Mouse (Mus musculus) lung, adult 2 months (tissue): ENCODE results near the gene Socs7. TPM values are rescaled to one million over a fixed set of nuclear protein-coding genes. Genes with fewer than 3 reads are reported as not detected.
"Not testable (repeated sequence)": the region's sequence is repeated elsewhere in the genome, so short reads cannot be mapped to it uniquely, and the experiment has no call there.

Experiments used
- DNase-seq: peaks from one replicate; pipeline ENCODE4 v3.0.0; 2022
- H3K4me1 ChIP-seq: fragments of 200-500 bp; 2 replicates; pipeline ENCODE4 v1.6.1; 2011; ENCODE audit warnings: low read length; ENCODE audit not compliant: control insufficient read depth, insufficient read depth
- H3K4me3 ChIP-seq: fragments of 200-500 bp; replicated peaks from 2 replicates; pipeline ENCODE3; 2011; ENCODE audit warnings: low read depth, mild to moderate bottlenecking, control low read depth, low read length; ENCODE audit errors: extremely low read depth
- CTCF ChIP-seq: fragments of 200-500 bp; IDR thresholded peaks from 2 replicates; pipeline ENCODE4 v1.5.1; 2011; ENCODE audit warnings: mild to moderate bottlenecking, low read length, control low read depth; ENCODE audit not compliant: insufficient read depth
- POLR2A ChIP-seq: fragments of 200-500 bp; IDR thresholded peaks from 2 replicates; pipeline ENCODE4 v1.6.1; 2011; ENCODE audit warnings: low read depth, mild to moderate bottlenecking, control low read depth, low read length, borderline replicate concordance; ENCODE audit errors: extremely low read depth
- WGBS: fragments of 180-500 bp; shearing (Covaris S2); methylation state at CpG from one replicate; pipeline ENCODE4 v1.1.7; 2018; 5-methylcytosine and 5-hydroxymethylcytosine counted together
- polyA plus RNA-seq: library from polyadenylated mRNA; depleted of rRNA; stranded (reverse); fragments of >200 nt; gene quantifications from 2 replicates; pipeline ENCODE4 v1.2.3, GENCODE M21; 2012; rRNA removed

Socs7 gene
- 9.8 and 11.3 TPM in 2 replicates for polyA plus RNA-seq

- Histone ChIP-seq H3K4me3 (peak within 1 kb of the TSS; percentile 85), H3K4me1 (peaks cover 10% of the 10 kb centered on the region)
- peak; percentile 95 for DNase-seq
- WGBS = under 1% methylated on average over 37 of the region's 81 CpGs
- TF ChIP-seq POLR2A = peak; percentile 62; the same call in 1 of the 2 replicates
- TF ChIP-seq CTCF = no peak
Measured at GRCm38 (mm10) chr11:97361948-97362648, at the start of gene Socs7. Gene Socs7 (plus strand): TSS chr11:97362551.

GRCm38 (mm10) chr11:97312871-97313270 is 49.5 kb upstream of the Socs7 start:
- WGBS = 71% methylated on average over 1 of the region's 1 CpGs
- not testable (repeated sequence) for DNase-seq, H3K4me3 ChIP-seq, H3K4me1 ChIP-seq

- no peak for DNase-seq
- Histone ChIP-seq H3K4me1 (no peaks in the 10 kb centered on the region; the same call in none of the 2 replicates), H3K4me3 (no peak overlapping the region)
- TF ChIP-seq CTCF (no peak), POLR2A (no peak)
- WGBS = 93% methylated on average over 3 of the region's 3 CpGs
Measured at GRCm38 (mm10) chr11:97314110-97314509, 48.2 kb upstream of the Socs7 start.

- WGBS = 37% methylated on average over 8 of the region's 8 CpGs
- no peak for DNase-seq
- no peak for TF ChIP-seq CTCF
- TF ChIP-seq POLR2A = no peak
- peak overlapping the region; percentile 19 for H3K4me3 ChIP-seq
- no peaks in the 10 kb centered on the region; the same call in none of the 2 replicates for H3K4me1 ChIP-seq
Measured at GRCm38 (mm10) chr11:97314751-97315503, 47.4 kb upstream of the Socs7 start.

GRCm38 (mm10) chr11:97315504-97316503 is 46.5 kb upstream of the Socs7 start, which contains the start of gene Mrpl45:
Gene Mrpl45 (plus strand): TSS chr11:97315716.
- H3K4me3 ChIP-seq = peak within 1 kb of the TSS; percentile 67
- H3K4me1 ChIP-seq = no peaks in the 10 kb centered on the region; the same call in none of the 2 replicates
- under 1% methylated on average over 50 of the region's 50 CpGs for WGBS
- DNase-seq = peak; percentile 99
- TF ChIP-seq CTCF (no peak), POLR2A (peak; percentile 77; the same call in 1 of the 2 replicates)

GRCm38 (mm10) chr11:97321197-97321596 is 41.2 kb upstream of the Socs7 start:
- 92% methylated on average over 8 of the region's 8 CpGs for WGBS
- Histone ChIP-seq H3K4me1 (no peaks in the 10 kb centered on the region; the same call in 1 of the 2 replicates), H3K4me3 (no peak overlapping the region)
- DNase-seq = no peak
- TF ChIP-seq CTCF (no peak), POLR2A (no peak)

DNA sequence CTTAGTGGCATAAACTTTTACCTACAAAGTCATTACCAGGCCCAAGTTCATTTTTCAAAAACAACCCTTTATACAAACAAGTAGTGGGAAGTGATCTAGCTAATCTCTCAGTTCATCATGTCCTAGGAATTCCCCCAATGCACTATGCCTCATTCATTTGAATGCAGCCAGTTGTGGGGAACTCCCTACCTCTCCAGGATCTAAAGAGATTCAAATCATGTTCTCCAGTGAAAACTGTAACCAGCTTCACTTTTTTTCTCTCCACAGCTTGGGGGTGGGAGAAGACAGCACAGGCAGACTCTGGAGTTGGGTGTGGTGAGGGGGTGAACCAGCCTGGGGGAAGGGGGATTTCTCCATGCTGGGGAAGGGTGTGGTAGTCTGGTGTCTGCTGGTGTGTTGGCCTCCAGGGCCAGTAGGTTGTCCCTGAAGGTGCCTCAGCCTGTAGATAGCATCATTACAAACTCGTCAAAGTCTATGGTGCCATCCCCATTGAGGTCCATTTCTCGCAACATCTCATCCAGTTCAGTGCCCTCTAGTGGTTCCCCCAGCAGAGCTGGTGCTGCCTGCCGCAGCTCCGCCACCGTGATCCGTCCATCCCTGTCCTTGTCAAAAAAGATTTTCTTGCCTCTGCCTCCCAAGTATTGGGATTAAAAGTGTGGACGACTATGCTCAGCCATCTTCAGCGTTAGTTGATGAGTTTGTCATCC is 40.3 kb upstream of the Socs7 start:
- H3K4me3 ChIP-seq, DNase-seq, H3K4me1 ChIP-seq: not testable (repeated sequence)
- 85% methylated on average over 8 of the region's 8 CpGs for WGBS

- 44% methylated on average over 1 of the region's 1 CpGs for WGBS
- 0 out of 2 replicates have a peak, but pooled peaks have one; percentile 6 for TF ChIP-seq CTCF
- no peak for TF ChIP-seq POLR2A
- H3K4me3 ChIP-seq = no peak overlapping the region
- no peak for DNase-seq
- no peaks in the 10 kb centered on the region for H3K4me1 ChIP-seq
Measured at GRCm38 (mm10) chr11:97325224-97325623, 37.1 kb upstream of the Socs7 start.

DNA sequence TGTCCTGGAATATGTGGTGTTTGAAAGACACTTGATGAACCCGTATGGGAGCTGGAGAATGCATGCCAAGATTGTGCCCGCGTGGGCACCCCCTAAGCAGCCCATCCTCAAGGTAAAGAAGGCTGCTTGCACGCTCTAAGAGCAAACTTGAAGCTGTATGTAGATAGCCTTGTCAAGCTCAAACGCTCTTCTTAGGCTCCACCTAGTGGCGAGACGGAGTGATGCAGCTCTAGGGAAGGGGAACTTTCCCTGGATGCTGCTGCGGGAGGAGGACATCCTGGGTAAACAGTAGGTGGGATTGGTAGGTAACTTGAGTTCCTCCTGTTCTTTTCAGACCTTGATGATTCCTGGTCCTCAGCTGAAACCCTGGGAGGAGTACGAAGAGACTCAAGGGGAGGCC is 34.2 kb upstream of the Socs7 start:
- H3K4me1 ChIP-seq = no peaks in the 10 kb centered on the region
- TF ChIP-seq CTCF (peak; percentile 96), POLR2A (no peak)
- peak; percentile 62 for DNase-seq
- 16% methylated on average over 9 of the region's 9 CpGs for WGBS
- no peak overlapping the region for H3K4me3 ChIP-seq
